In the genomic region with DNA sequence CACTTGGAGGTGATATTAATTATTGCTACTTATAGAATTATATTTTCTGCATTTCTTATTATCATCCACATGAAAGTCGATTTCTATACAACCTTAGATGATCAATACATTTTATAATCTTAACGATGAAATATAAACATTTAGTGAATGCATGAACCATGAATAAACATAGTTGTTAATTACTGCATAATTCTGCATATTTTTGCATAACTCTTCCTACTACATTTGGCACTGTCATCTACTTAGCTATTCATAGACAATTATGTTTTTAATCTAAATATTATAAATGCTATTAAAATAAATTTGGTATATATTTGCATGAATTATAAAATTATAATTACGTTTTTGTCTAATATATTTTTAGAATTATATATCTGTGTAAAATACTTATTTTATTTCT, we compare ENCODE assay signal across 15 mouse cellular contexts.
"Had no signal": no experiment of that assay in that cellular context is flagged by ENCODE, and none has a peak within 500 bp of the region (broad histone marks: within the 10 kb centered on the region; RNA-seq: fewer than 3 reads in every experiment).

No protein-coding gene starts in this region.

- DNase-seq: retina, postnatal 1 day; right cerebral cortex, adult 18-20 months; right cerebral cortex, postnatal 14 days; right cerebral cortex, postnatal 25 days; right cerebral cortex, postnatal 4 days; spleen, adult 18-20 months; thymus, adult 18-20 months; thymus, adult 2 months; thymus, postnatal 14 days; thymus, postnatal 25 days; thymus, postnatal 36 days; thymus, postnatal 4 days had no signal

- H3K9ac ChIP-seq: neural tube, embryonic 15.5 days; stomach, embryonic 15.5 days had no signal

- H3K27me3 ChIP-seq: neural tube, embryonic 15.5 days; stomach, embryonic 15.5 days had no signal

- H3K9me3 ChIP-seq: neural tube, embryonic 15.5 days; stomach, embryonic 15.5 days had no signal

- H3K4me3 ChIP-seq: neural tube, embryonic 15.5 days; stomach, embryonic 15.5 days had no signal

- H3K36me3 ChIP-seq: neural tube, embryonic 15.5 days; stomach, embryonic 15.5 days had no signal

- H3K4me2 ChIP-seq: neural tube, embryonic 15.5 days; stomach, embryonic 15.5 days had no signal

- H3K27ac ChIP-seq: neural tube, embryonic 15.5 days; stomach, embryonic 15.5 days; stomach, postnatal 0 days had no signal

- H3K4me1 ChIP-seq: neural tube, embryonic 15.5 days; stomach, embryonic 15.5 days had no signal
